Mouse (Mus musculus): ENCODE measurements around the gene Thbd.

Gene Thbd

DNA sequence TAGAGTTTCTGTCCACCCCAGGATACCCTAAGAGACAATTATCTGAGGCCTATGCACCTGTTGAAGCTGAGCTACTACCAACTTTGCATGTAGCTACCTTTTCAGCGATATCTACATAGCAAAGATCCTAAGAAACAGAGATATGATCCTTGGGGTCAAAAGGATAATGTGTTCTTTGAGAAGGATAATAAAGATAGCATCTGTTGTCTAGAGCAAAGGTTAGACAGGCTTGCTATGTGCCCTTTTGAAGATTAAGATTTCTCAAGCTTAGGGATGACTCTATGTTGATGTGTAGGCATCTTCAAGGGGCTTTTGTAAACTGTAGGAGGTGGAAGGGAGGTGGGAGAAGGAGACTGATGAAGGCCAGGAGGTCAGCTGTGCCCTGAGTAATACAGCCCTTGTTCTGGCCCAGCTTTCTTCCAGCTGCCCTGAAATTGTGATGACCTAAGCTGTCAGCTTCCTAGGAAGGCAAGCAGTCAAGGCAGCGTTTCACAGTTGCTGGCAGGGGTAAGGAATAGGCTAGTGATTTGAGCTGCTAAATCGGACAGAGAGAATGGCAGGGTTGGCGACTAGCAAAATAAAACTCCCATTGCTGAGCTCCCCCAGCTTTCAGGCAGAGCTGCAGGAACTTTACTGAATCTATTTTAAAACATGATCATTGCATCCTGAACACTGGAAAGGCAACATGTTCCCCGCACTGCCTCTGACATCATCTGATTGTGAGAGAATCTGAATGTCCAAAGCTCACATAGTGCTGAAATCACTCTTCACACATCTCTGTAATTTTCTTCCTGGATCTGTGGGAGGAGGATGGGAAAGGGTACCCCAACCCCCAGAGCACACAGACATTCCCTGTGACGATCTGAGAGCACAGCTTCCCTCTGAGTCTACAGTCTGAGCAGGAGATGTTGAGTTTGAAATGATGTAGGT lies 20.1 kb downstream of the Thbd start:
- in situ Hi-C loops (cut with MboI, MseI): no loop called here

DNA sequence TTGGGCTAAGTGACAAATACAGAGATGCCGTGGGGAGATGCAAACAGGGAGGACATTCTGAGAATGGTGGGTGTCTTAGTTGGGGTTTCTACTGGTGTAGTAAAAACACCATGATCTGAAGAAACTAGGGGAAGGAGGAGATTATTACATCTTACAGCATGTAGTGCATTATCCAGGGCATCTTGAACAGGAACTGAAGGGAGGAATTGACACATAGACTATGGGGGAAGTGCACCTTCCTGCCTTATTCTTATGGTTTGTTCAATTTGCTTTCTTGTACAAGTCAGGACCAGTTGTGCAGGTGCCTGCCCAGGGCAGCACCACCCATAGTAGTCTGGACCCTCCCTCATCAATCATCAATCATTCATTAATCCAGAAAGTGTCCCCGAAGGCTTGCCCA lies 21.1 kb downstream of the Thbd start:
- in situ Hi-C loops (cut with MboI, MseI): no loop called here

DNA sequence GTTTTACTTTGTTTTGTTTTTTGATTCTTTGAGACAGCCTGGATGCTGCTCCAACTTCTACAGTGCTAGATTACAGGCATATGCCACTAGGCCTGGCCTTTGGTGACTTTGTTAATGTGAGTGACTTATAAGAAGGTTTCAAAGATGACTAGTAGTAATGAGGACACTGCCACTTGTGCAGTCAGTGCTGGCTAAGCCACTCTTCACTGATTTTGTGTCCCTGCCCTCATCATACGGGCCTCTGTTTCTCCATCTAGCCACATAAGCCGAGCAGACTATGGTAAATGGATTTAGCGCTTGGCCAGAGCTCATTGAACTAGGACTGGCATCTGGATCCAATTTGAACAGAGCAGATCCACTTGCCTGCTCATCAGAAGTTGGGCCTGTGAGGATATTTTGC lies 21.5 kb downstream of the Thbd start:
- in situ Hi-C loops (cut with MboI, MseI): no loop called here

DNA sequence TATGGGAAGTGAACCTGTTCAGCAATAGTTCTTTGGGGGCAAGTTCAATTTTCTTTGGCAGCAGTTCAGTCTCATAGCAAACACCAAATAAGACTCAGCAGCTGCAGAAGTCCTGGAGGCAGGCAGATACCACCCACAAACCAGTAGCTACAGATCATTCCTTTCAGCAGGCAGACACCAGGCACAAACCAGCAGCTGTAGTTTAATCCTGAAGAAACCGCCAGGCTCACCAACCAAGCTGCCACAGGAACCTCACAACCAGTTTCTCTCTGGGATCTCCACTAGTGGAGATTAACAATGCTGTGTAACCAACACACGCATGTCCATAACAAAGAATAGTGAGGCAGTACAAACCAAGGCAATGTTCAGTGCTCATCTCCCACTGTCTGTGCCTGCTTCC lies 26.9 kb downstream of the Thbd start:
- in situ Hi-C loops (cut with MboI, MseI): no loop called here

DNA sequence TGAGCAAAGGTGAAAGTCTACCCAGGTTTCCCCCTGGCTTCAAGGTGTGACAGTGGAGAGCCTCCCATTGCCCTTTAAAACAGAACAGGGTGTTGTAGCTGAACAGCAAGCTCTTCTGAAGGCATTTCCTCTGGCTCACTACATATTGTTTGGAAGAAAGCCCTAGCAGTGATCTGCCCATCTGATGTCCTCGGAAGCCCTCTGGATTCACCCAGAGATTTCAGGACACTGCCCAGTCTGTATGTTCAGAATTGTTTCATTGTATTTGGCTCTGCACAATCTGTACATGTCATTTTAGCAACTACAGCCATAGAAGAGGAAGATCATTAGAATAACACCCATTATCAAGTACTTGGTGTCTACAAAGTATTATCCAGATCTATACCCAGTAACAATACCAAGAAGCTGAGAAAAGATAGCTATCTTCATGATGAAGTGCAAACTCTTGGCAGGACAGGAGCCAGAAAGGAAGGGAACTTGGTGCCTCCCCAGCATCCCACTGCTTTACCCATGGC lies 28.0 kb downstream of the Thbd start:
- in situ Hi-C loops (cut with MboI, MseI): no loop called here

DNA sequence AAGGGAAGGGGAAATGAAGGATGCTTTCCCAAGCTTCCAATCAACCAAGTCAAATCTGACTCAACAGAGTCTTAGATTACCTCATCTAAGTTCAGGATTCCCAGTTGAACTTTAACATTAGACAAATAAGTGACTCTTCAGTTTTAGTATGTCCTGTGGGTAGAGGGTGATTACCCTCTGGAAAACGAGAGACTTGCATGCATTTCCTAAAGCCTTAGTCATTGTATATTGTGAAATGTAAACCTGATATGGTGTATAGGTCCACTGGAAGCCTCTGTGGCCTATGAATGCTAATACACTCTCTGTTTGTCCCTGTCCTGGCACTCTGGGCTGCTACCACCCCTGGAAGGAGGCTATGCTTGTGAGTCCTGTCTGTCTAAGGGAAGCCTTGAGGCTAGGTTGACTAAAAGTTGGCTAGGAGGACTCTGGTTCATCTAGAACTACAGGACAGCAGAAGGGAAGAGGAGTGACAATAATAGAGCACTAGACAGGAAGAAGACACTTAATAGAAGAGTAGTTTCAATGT lies 29.1 kb downstream of the Thbd start:
- in situ Hi-C loops (cut with MboI, MseI): no loop called here

DNA sequence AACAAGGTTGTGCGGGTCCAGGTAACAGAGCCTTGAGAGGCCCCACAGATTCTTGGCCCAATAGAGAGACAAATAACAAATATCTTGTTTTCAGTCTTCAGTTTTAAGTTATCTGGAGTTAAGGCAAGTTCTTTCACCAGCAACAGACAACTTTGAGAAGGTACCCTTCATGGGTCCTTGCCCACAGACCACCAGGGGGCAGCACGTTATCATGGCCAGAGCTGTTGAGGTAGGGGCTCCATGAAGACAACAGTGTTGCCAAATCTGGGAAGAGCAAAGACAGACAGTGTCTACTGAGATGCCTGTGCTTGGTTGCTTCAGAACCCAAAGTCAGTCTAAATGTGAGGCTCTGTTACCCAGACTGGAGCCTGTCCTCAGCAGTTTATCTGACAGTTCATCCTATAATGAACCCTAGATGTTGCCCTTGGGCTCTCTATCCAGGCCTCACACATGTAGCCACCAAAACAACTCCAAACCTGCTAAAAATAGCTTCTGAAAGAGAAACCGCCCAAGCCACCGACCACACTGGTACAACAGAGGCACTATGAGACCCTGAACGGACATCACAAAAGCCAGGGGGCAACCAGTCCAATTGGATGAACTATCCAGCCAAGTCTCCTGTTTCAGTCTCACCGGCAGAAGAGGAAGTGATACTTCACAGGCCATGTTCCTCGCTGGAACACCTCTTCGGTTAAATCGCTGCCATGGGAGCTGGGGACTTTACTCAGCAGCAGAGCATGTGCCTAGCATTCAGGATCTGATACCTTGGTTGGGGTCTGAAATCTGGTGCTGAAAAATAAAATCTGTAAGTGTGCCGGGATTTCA lies 32.5 kb downstream of the Thbd start:
- in situ Hi-C loops (cut with MboI, MseI): no loop called here

DNA sequence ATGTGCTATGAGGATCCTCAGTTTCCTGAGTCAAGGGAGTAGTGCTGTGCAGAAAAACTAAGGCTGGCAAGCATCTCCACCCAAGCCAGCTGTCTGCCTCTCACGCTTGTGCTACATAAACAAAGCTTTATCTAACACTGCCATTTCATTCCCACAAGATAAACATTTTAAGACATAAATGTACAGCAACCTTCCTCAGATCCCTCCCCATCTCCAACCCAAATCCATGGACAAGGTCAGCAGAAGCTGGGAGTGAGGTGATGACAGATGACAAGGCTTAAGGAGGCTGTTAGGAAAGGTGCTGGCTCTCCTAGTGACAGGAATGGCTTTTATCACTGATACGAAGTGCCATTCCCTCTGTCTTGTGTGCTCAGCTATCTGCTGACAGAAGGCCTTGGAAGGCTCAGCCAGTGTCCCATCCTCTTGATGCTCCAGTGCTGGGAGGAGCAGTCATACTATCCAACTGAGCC lies 34.4 kb downstream of the Thbd start:
- in situ Hi-C loops (cut with MboI, MseI): no loop called here

DNA sequence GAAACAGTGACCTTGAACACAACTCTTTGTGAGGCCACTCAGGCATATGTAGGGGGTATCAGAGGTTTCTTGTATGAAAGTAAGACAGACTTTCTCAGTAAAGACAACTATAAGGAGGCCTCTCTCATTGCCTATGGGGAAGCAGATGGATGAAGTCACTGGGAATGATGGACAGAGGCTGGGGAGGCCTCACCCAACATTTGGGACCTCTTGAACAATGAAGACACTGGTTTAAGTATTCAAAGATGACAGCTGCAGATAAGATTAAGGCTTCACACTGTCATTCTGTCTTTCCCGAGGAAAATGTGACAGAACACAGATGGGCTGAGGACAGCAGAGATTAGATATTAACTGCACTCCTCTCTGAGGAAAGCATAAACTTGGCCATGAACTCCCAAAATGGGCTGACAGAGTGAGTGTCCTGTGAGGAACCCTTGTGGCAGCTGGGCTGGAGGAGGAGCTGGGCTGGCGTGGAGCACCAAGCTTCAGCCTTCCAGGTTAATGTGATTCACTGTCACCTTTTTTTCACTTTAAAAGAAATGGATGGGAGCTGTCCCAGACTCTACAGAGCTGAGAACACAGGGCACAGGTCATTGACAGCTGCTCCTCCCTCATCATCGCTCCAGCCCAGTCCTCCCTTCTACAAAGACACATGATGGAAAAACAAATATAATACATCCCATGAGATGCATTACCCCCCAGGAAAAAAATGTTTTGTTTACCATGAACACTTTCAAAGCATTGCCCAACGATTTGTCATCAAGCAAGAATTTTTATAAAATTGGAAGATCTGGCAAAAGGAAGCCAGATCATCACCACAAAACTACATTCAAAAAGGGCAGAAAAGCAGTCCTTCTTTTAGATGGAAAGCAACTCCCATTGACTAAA lies 36.0 kb downstream of the Thbd start:
- in situ Hi-C loops (cut with MboI, MseI): no loop called here

DNA sequence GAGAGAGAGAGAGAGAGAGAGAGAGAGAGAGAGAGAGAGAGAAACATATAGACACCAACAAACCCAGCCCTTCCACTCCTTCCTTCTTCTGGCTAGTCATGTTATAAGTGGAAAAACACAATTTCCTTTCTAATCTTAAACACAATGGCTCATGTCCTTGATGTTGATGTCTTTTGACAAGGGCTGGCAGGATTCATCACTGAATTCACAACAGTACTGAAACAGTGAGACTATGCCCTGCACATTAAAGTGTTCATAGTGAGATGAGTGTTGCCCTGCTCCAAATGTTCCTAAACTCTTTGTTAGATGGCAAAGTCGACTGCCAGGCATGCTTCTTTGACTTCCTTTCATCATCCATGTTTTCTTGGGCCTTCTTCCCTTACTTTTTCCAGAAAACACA lies 42.8 kb downstream of the Thbd start:
- in situ Hi-C loops (cut with MboI, MseI): no loop called here

DNA sequence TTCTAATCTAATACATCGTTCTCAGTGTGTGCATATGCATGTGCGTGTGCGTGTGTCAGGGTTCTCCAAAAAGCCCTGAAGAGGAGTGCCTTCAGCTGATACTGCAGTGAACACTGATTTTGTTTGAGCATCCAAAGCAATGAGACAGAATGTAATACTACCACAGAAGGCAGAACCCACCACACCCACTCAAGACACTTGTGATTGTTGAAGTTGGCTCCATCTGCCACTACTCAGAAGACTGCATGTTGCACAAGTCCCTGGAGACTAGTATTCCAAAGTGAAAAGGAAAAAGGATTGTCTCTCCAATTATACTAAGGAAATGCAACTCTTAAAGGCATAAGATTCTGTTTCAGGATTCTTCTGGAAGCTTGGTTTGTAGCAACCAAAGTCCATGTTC lies 43.5 kb downstream of the Thbd start:
- in situ Hi-C loops (cut with MboI, MseI): no loop called here

DNA sequence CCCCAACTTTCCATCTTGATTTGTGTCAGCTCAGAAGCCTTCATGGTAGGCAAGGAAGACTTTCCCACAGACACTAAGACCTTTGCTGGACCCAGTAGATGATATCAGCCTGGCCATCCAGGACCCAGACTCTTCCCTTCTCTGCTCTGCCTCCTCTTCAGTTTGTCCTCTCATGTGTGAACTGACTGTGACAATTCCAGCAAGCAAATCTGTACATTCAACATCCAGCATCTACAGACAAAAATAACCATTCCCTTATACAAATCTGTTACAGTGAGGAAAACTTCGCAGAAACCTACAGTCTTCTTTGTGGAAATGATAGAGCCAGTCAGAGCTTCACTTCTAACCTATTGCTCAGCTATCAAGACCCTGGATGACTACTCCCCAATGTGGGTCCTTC lies 50.8 kb downstream of the Thbd start:
- in situ Hi-C loops (cut with MboI, MseI): no loop called here

Data from T-helper 2 cell (primary cell).